Mouse (Mus musculus): ENCODE measurements around the gene Fam168a. TPM values are rescaled to one million over a fixed set of nuclear protein-coding genes. Genes with fewer than 3 reads are reported as not detected.

Fam168a gene
- polyA plus RNA-seq, 1 experiment = 127 TPM

- H3K27me3 ChIP-seq (ENCODE audit: control insufficient read depth, insufficient read depth, low read length) = no peaks in the 10 kb centered on the region
- no peak overlapping the region for H3K4me3 ChIP-seq (replicated peaks; ENCODE audit: insufficient read depth, low read depth, low read length)
- H3K4me1 ChIP-seq (ENCODE audit: control insufficient read depth, insufficient read depth, low read length) = peaks cover 6% of the 10 kb centered on the region
- peak; percentile 68 to 78 for DNase-seq
- no peak overlapping the region for H3K27ac ChIP-seq (ENCODE audit: insufficient read depth, low read length)
- TF ChIP-seq CTCF (IDR thresholded peaks at IDR 0.05; ENCODE audit: borderline replicate concordance, insufficient read depth, low read depth, low read length) = peak; percentile 60
- TF ChIP-seq POLR2A (IDR thresholded peaks at IDR 0.05; ENCODE audit: borderline replicate concordance, insufficient read depth, low read length) = no peak
- WGBS = under 1% methylated on average over 3 of the region's 3 CpGs
Observed at GRCm38 (mm10) chr7:100866675-100867074, 160.2 kb downstream of the Fam168a start.

DNA sequence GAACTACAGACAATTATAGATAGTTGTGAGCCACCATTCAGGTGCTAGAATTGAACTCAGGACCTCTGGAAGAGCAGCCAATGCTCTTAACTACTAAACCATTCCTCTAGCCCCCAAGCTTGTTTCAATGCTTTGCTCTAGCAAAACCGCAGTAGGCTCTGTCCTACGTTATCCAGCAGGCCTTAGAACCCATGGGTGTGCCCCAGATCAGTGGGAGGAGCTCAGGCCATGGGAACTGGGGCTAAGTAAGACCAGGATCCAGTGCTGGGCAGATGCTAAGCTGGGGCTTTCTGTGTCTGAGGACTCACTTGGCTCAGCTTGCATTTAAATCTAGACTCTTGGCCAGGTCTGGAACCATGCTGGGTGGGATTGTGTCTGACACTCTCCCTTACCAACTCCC is 161.1 kb downstream of the Fam168a start:
- no peak overlapping the region for H3K4me3 ChIP-seq (replicated peaks; ENCODE audit: insufficient read depth, low read depth, low read length)
- no peaks in the 10 kb centered on the region for H3K27me3 ChIP-seq (ENCODE audit: control insufficient read depth, insufficient read depth, low read length)
- TF ChIP-seq POLR2A (IDR thresholded peaks at IDR 0.05; ENCODE audit: borderline replicate concordance, insufficient read depth, low read length) (no peak), CTCF (IDR thresholded peaks at IDR 0.05; ENCODE audit: borderline replicate concordance, insufficient read depth, low read depth, low read length) (no peak)
- no peak overlapping the region for H3K27ac ChIP-seq (ENCODE audit: insufficient read depth, low read length)
- H3K4me1 ChIP-seq (ENCODE audit: control insufficient read depth, insufficient read depth, low read length) = peaks cover 1% of the 10 kb centered on the region
- no peak for DNase-seq
- 65% methylated on average over 2 of the region's 2 CpGs for WGBS

DNA sequence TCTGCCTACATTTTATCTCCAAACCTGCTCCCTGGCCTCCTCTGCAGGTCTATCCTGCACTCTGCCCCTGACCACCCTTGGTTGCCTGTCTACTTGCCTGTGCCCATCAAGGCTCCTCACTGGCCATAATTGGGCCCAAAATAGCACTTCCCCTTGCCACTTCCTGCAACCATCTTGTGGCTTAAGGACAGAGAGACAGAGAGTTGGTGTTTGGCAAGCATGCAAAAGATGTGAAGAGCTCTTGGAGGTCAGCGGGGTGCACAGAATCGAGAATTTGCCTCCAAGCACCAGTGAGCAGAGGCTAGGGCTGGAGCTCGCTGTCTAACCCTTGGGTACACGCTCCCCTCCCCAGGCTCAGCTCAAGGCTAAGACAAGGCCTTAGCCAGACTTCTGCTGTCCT is 162.1 kb downstream of the Fam168a start:
- no peak overlapping the region for H3K4me3 ChIP-seq (replicated peaks; ENCODE audit: insufficient read depth, low read depth, low read length)
- no peak overlapping the region for H3K27ac ChIP-seq (ENCODE audit: insufficient read depth, low read length)
- no peaks in the 10 kb centered on the region; the same call in 1 of the 2 replicates for H3K4me1 ChIP-seq (ENCODE audit: control insufficient read depth, insufficient read depth, low read length)
- no peaks in the 10 kb centered on the region for H3K27me3 ChIP-seq (ENCODE audit: control insufficient read depth, insufficient read depth, low read length)
- 62% methylated on average over 4 of the region's 4 CpGs for WGBS
- TF ChIP-seq POLR2A (IDR thresholded peaks at IDR 0.05; ENCODE audit: borderline replicate concordance, insufficient read depth, low read length) = no peak
- no peak for TF ChIP-seq CTCF (IDR thresholded peaks at IDR 0.05; ENCODE audit: borderline replicate concordance, insufficient read depth, low read depth, low read length)
- DNase-seq = no peak

DNA sequence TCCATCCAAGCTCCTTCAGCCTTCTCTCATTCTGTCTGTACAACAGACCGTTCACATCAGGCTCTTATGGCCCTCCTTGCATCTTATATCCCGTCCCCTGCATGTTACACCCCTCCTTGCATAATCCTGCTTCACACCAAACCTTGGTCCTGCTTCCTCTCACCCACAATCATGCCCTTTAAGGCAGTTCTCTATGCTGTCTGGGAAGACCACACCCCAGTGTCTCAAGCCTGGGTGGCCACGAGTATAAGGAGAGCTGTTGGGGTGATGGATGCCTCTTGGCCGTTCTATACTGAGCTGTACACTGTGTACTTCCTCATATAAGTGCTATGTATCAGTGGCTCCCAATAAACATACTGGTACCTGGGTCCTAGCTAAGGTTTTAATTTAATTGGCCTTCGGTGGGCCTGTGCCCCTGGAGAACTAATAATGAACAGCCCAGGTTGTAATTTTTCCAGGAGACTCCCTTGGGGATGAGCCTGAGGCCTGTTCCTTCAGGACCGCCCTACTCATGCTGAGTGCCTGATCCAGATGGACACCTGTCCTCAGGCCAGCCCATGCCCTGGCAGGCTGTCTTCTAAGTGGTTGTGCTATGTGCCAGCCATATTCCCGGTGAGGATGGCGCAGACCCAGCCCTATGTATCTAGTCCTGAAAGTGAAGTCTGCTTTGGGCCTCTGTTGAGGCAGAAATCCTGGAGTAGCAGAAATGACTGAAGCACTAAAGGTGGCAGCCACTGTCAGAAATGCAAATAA is 163.6 kb downstream of the Fam168a start:
- WGBS = 58% methylated on average over 8 of the region's 8 CpGs
- peak in 1 of 2 experiments; percentile 50 for DNase-seq
- Histone ChIP-seq H3K4me3 (replicated peaks; ENCODE audit: insufficient read depth, low read depth, low read length) (no peak overlapping the region), H3K4me1 (ENCODE audit: control insufficient read depth, insufficient read depth, low read length) (no peaks in the 10 kb centered on the region; the same call in 1 of the 2 replicates), H3K27me3 (ENCODE audit: control insufficient read depth, insufficient read depth, low read length) (no peaks in the 10 kb centered on the region), H3K27ac (ENCODE audit: insufficient read depth, low read length) (no peak overlapping the region)
- TF ChIP-seq CTCF (IDR thresholded peaks at IDR 0.05; ENCODE audit: borderline replicate concordance, insufficient read depth, low read depth, low read length) (no peak), POLR2A (IDR thresholded peaks at IDR 0.05; ENCODE audit: borderline replicate concordance, insufficient read depth, low read length) (no peak)

DNA sequence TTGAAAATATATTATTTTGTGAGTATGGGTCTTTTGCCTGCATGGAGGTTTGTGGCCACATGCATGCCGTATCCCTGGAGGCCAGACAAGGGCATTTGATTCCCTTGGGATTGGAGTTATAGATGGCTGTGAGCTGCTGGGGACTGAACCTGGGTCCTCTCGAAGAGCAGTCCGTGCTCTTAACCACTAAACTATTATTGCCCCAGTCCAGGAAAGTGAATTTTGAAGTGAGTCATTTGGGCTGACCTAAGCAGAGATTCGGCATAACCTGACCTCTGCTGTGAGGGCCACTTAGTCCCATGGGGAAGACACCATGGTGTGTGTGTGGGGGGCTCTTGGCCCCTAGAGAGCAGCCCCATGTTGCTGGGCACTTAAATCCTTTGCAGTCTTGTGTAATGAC is 164.9 kb downstream of the Fam168a start:
- no peaks in the 10 kb centered on the region for H3K27me3 ChIP-seq (ENCODE audit: control insufficient read depth, insufficient read depth, low read length)
- H3K4me1 ChIP-seq (ENCODE audit: control insufficient read depth, insufficient read depth, low read length) = no peaks in the 10 kb centered on the region; the same call in 1 of the 2 replicates
- WGBS = 96% methylated on average over 4 of the region's 4 CpGs
- no peak for DNase-seq
- H3K27ac ChIP-seq (ENCODE audit: insufficient read depth, low read length) = no peak overlapping the region
- no peak overlapping the region for H3K4me3 ChIP-seq (replicated peaks; ENCODE audit: insufficient read depth, low read depth, low read length)
- TF ChIP-seq POLR2A (IDR thresholded peaks at IDR 0.05; ENCODE audit: borderline replicate concordance, insufficient read depth, low read length) (no peak), CTCF (IDR thresholded peaks at IDR 0.05; ENCODE audit: borderline replicate concordance, insufficient read depth, low read depth, low read length) (no peak)

DNA sequence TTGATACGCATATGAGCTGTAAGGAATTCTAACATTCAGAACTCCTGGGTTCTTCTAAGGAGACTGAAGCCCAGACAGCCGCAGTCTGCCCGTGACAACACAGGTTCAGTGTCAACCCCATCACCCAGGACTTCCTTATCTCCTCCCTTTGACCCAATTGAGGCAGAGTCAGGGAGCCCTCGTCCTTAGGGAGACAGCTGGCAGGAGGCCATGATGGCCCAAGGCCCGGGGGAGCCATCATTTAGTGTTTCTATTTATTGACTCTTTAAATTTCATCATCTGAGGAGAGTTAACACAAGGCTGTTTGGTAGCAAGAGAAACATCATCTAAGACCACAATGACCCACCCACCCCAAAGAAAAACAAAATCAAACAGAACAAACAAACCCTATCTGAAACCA is 165.5 kb downstream of the Fam168a start:
- H3K27me3 ChIP-seq (ENCODE audit: control insufficient read depth, insufficient read depth, low read length) = no peaks in the 10 kb centered on the region
- no peak overlapping the region for H3K4me3 ChIP-seq (replicated peaks; ENCODE audit: insufficient read depth, low read depth, low read length)
- H3K27ac ChIP-seq (ENCODE audit: insufficient read depth, low read length) = no peak overlapping the region
- H3K4me1 ChIP-seq (ENCODE audit: control insufficient read depth, insufficient read depth, low read length) = no peaks in the 10 kb centered on the region; the same call in 1 of the 2 replicates
- 67% methylated on average over 5 of the region's 5 CpGs for WGBS
- no peak for DNase-seq
- no peak for TF ChIP-seq CTCF (IDR thresholded peaks at IDR 0.05; ENCODE audit: borderline replicate concordance, insufficient read depth, low read depth, low read length)
- TF ChIP-seq POLR2A (IDR thresholded peaks at IDR 0.05; ENCODE audit: borderline replicate concordance, insufficient read depth, low read length) = no peak

DNA sequence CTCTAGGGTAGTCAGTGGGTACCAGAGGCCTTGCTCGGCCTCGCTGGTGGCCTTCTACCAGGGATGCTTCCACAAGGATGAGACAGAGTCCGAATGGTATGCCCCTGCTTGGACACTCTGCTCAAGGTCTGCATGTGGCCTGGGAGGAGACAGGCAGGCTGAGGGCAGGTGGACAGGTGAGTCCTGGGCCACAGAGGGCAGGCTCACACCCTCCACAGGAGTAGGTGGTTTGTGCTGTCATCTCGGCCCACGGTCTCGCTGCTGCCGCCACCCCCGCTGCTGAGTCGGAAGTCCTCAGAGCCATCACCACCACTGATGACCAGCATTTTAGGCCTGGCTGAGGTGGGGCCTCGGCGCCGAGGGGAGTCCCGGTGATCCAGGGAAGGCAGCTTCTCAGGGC is 166.8 kb downstream of the Fam168a start:
- Histone ChIP-seq H3K4me3 (replicated peaks; ENCODE audit: insufficient read depth, low read depth, low read length) (no peak overlapping the region), H3K27me3 (ENCODE audit: control insufficient read depth, insufficient read depth, low read length) (no peaks in the 10 kb centered on the region), H3K27ac (ENCODE audit: insufficient read depth, low read length) (no peak overlapping the region), H3K4me1 (ENCODE audit: control insufficient read depth, insufficient read depth, low read length) (no peaks in the 10 kb centered on the region; the same call in 1 of the 2 replicates)
- TF ChIP-seq CTCF (IDR thresholded peaks at IDR 0.05; ENCODE audit: borderline replicate concordance, insufficient read depth, low read depth, low read length) = no peak
- TF ChIP-seq POLR2A (IDR thresholded peaks at IDR 0.05; ENCODE audit: borderline replicate concordance, insufficient read depth, low read length) = no peak
- no peak for DNase-seq
- 94% methylated on average over 13 of the region's 13 CpGs for WGBS

GRCm38 (mm10) chr7:100875822-100876221 is 169.4 kb downstream of the Fam168a start:
- H3K27ac ChIP-seq (ENCODE audit: insufficient read depth, low read length) = no peak overlapping the region
- no peak for TF ChIP-seq POLR2A (IDR thresholded peaks at IDR 0.05; ENCODE audit: borderline replicate concordance, insufficient read depth, low read length)
- no peak for TF ChIP-seq CTCF (IDR thresholded peaks at IDR 0.05; ENCODE audit: borderline replicate concordance, insufficient read depth, low read depth, low read length)
- no peaks in the 10 kb centered on the region for H3K4me1 ChIP-seq (ENCODE audit: control insufficient read depth, insufficient read depth, low read length)
- no peaks in the 10 kb centered on the region for H3K27me3 ChIP-seq (ENCODE audit: control insufficient read depth, insufficient read depth, low read length)
- DNase-seq = no peak
- 83% methylated on average over 1 of the region's 1 CpGs for WGBS
- H3K4me3 ChIP-seq (replicated peaks; ENCODE audit: insufficient read depth, low read depth, low read length) = no peak overlapping the region

Data from cerebellum, adult 2 months (tissue).